Mouse (Mus musculus) Patski (cell line): Measurements from ENCODE around the gene Dapk3. TPM values are rescaled to one million over a fixed set of nuclear protein-coding genes. Genes with fewer than 3 reads are reported as not detected.
"Not testable (repeated sequence)": the region's sequence is repeated elsewhere in the genome, so short reads cannot be mapped to it uniquely, and the experiment has no call there.

Source experiments
- ATAC-seq: fragments of 100-300 bp; one replicate; pipeline ENCODE4 v1.8.0; 2021
- CTCF ChIA-PET: fragments of 350-600 bp; sonication (Branson Sonifier 250); formaldehyde crosslinking; loops from one replicate; lab custom pipeline; 2022; ENCODE audit warnings: inconsistent platforms; lab: Charles Lee
- POLR2A ChIA-PET: fragments of 350-600 bp; sonication (Branson Sonifier 250); formaldehyde crosslinking; loops from one replicate; lab custom pipeline; 2022; ENCODE audit warnings: antibody characterized with exemption, inconsistent platforms; lab: Charles Lee
- DNase-seq: peaks from one replicate; pipeline ENCODE4 v3.0.0-alpha.2; 2011; ENCODE audit warnings: low read depth, low spot score
- H3K27me3 ChIP-seq: fragments of 371-371 bp; one replicate; pipeline ENCODE4 v1.5.1; 2021
- CTCF ChIP-seq: fragments of 100-300 bp; IDR thresholded peaks from one replicate; pipeline ENCODE4 v1.5.1; 2021
- in situ Hi-C: fragments of 300-500 bp; cut with MboI; formaldehyde crosslinking; loops from 3 replicates; pipeline ENCODE4 v1.11.1; 2018; ENCODE audit warnings: low pct_unique_long_range_greater_than_20kb, mixed read lengths
- polyA plus RNA-seq: library from polyadenylated mRNA; unstranded; gene quantifications from one replicate; pipeline ENCODE4 v1.2.3, GENCODE M21; 2021

Dapk3 gene
- polyA plus RNA-seq, 1 experiment from 2014 or later, result 82.0 TPM

- no peak for ATAC-seq
- no peak for TF ChIP-seq CTCF
These were observed 4.7 kb upstream of the Dapk3 start for GRCm38 (mm10) chr10:81177958-81178712.

GRCm38 (mm10) chr10:81178927-81179326 is 3.9 kb upstream of the Dapk3 start:
- ATAC-seq, result no peak
- in situ Hi-C loops, result loop anchor here (5.0 to 10.0 kb wide), 3 partner anchors 104 to 254 kb away; partner anchors contain the start of gene Thop1
- CTCF ChIA-PET, result no interaction called here

More at GRCm38 (mm10) chr10:81177958-81178712, 4.7 kb upstream of the Dapk3 start:
- ChIA-PET POLR2A (interaction anchor here (1.9 kb wide), 1 partner anchor 12 kb away, joined by 6 read pairs; no protein-coding TSS in a partner anchor), CTCF (no interaction called here)
- in situ Hi-C loops, result loop anchor here (5.0 to 10.0 kb wide), 3 partner anchors 103 to 253 kb away; partner anchors contain the start of gene Thop1
- H3K27me3 ChIP-seq, result no peaks in the 10 kb centered on the region
- no peak for DNase-seq

GRCm38 (mm10) chr10:81179451-81180342 is 3.1 kb upstream of the Dapk3 start:
- in situ Hi-C loops, result loop anchor here (5.0 to 10.0 kb wide), 3 partner anchors 105 to 255 kb away; partner anchors contain the start of gene Thop1
- no peak for DNase-seq
- ChIA-PET CTCF (no interaction called here), POLR2A (interaction anchor here (1.0 kb wide), 1 partner anchor 70 kb away, joined by 3 read pairs; no protein-coding TSS in a partner anchor)
- ATAC-seq, result no peak
- TF ChIP-seq CTCF, result no peak
- no peaks in the 10 kb centered on the region for H3K27me3 ChIP-seq

More at GRCm38 (mm10) chr10:81178927-81179326, 3.9 kb upstream of the Dapk3 start:
- POLR2A ChIA-PET, result interaction anchor here (1.0 to 1.9 kb wide), 2 partner anchors 11 to 69 kb away, joined by 3 to 6 read pairs; no protein-coding TSS in a partner anchor
- no peak for DNase-seq
- TF ChIP-seq CTCF, result no peak
- no peaks in the 10 kb centered on the region for H3K27me3 ChIP-seq

- DNase-seq (no peak), ATAC-seq (no peak)
- ChIA-PET POLR2A (no interaction called here), CTCF (no interaction called here)
- H3K27me3 ChIP-seq, result no peaks in the 10 kb centered on the region
- no peak for TF ChIP-seq CTCF
- in situ Hi-C loops, result no loop called here
These were observed 1.9 kb upstream of the Dapk3 start for GRCm38 (mm10) chr10:81180946-81181345.

GRCm38 (mm10) chr10:81181860-81182259 is 945 bp upstream of the Dapk3 start:
- POLR2A ChIA-PET, in situ Hi-C loops: not testable (repeated sequence)

GRCm38 (mm10) chr10:81183805-81184204 is 1.0 kb downstream of the Dapk3 start, which contains the start of gene 4930442H23Rik:
Gene 4930442H23Rik, minus strand, starts transcription at chr10:81183849.
- DNase-seq (no peak), ATAC-seq (no peak)
- no peaks in the 10 kb centered on the region for H3K27me3 ChIP-seq
- POLR2A ChIA-PET, result interaction anchor here (1.4 kb wide), 1 partner anchor 9 kb away, joined by 6 read pairs; no protein-coding TSS in a partner anchor
- in situ Hi-C loops, result no loop called here
- TF ChIP-seq CTCF, result no peak
- CTCF ChIA-PET, result interaction anchor here (0.8 kb wide), 1 partner anchor 105 kb away, joined by 3 read pairs; no protein-coding TSS in a partner anchor

More at GRCm38 (mm10) chr10:81181860-81182259, 945 bp upstream of the Dapk3 start:
- H3K27me3 ChIP-seq, DNase-seq, ATAC-seq, CTCF ChIA-PET: not testable (repeated sequence)

- CTCF ChIA-PET, result interaction anchor here (1.1 kb wide), 1 partner anchor 38 kb away, joined by 4 read pairs; no protein-coding TSS in a partner anchor
- POLR2A ChIA-PET, result no interaction called here
- TF ChIP-seq CTCF, result no peak
- DNase-seq (no peak), ATAC-seq (no peak)
- in situ Hi-C loops, result no loop called here
- no peaks in the 10 kb centered on the region for H3K27me3 ChIP-seq
These were observed 2.0 kb downstream of the Dapk3 start for GRCm38 (mm10) chr10:81184765-81185164.

- POLR2A ChIA-PET, result interaction anchor here (0.6 kb wide), 1 partner anchor 50 kb away, joined by 5 read pairs; no protein-coding TSS in a partner anchor
- CTCF ChIA-PET, result no interaction called here
- H3K27me3 ChIP-seq, result no peaks in the 10 kb centered on the region
- in situ Hi-C loops, result no loop called here
- ATAC-seq (no peak), DNase-seq (no peak)
- no peak for TF ChIP-seq CTCF
These were observed 4.4 kb downstream of the Dapk3 start for GRCm38 (mm10) chr10:81187161-81187560.

GRCm38 (mm10) chr10:81189821-81190220 is 7.0 kb downstream of the Dapk3 start:
- ChIA-PET POLR2A (interaction anchor here (0.7 to 1.8 kb wide), 3 partner anchors 12 to 33 kb away, joined by 5 to 11 read pairs (median 6); no protein-coding TSS in a partner anchor), CTCF (interaction anchor here (1.3 kb wide), 1 partner anchor 55 kb away, joined by 3 read pairs; no protein-coding TSS in a partner anchor)
- in situ Hi-C loops, result no loop called here
- H3K27me3 ChIP-seq, result no peaks in the 10 kb centered on the region
- no peak for DNase-seq
- TF ChIP-seq CTCF, result no peak
- ATAC-seq, result no peak
